Mouse (Mus musculus) left cerebral cortex, adult 9 months (tissue): Measurements from ENCODE around the gene Dtnb.

Source experiments
- DNase-seq, 2 experiments: peaks; one replicate each; pipeline ENCODE4 v3.0.0; 2022; ENCODE audit warnings: low spot score in 2 of 2

The Dtnb gene

DNA sequence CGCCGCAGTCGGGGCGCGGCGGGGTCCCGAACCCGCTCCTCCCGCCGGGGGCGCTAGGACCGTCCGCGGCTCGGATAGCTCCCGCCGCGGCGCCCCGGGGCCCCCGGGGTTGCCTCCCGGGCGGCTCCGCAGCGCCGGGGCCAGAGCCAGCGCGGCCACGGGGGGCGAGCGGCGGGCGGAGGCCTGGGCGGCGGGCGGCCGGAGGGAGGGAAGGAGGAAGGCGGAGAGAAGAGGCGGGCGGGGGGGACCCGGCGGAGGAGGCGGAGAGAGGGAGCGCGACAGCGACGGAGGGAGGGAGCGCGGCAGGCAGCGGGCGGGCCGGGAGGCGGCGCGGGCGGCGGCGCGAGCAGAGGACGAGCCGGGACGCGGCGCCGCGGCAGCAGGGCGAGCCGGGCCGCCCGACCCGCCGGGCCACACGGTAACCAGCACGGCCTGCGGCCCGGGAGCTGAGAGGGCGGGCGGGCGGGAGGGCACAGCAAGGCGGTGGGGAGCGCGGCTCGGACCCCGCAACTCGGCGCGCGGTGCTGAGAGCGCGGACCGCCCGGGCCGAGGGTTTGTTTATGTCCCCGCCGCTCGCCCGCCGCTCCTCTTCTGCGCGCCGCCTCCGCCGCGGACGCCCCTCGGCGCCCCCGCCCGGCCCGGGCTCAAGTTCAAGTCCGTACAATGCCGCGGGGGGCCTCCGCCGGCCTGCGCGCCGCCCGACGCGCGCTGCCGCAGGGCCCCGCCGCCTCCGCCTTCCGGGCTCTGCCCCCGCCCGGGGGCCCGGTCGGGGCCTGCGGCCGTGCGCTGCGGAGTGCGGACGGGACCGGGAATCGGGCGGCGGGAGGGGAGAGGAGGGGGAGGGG, 234.7 kb downstream of the Dtnb start:
- no peak for DNase-seq

- DNase-seq, result no peak
Observed at GRCm38 (mm10) chr12:3807548-3808395, 235.6 kb downstream of the Dtnb start.

DNA sequence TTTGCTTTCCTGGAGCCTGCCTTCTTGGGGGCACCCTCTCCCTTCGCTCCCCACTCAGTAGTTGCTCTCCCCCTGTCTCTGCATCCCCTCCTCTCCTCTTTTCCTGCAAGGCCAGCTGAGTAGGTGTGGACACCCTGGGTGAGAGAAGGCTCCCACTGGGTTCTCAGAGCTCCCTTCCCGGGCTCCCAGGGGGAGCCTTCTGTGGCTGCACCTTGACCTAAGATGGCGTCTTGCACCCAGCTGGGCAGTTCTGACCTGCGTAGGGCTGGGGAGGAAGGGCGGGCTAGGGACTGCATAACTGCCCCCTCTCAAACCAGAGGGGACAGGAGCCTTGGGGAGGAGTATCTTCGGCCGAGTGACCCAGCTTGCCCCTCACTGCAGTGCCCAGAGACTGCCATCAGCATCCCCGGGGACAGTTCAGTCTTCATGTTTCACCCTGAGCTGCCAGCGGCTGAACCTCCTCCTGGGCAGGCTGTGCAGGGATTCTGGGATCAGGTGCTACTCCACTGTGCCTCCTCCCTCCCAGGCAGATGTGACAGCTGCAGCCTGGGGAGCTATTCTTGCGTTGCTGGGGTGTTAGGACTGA, 236.3 kb downstream of the Dtnb start:
- DNase-seq, result no peak

DNA sequence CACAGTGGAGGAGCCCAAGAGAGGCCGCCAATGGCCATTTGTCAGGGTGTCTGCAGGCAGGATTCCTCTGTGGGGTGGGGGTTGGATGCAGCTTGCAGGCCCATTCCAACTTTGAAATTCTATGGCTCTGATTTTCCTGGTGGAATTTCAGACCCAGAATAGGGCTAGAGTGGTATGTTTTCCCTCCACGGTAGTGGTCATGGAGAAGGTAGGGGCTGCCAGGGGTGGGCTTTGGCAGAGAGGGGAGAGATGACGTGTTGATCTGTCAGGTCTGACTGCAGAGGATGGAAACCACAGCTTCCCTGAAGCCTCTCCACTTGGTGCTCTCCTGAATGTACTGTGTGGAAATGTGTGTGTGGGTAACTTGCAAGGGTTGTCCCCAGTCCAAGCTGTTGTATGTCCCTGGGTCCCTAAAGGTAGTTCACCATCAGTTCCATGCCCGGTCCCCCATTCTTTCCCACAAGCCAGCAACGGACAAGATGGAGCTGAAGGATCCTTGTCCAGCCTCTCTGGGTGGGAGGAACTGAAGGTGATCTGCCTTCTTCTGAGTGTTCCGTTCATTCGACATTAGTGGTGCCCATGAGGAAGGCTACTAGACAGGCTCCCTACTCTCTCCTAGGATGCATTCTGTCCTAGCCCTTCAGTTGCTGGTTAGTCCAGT, 237.5 kb downstream of the Dtnb start:
- DNase-seq, result no peak

DNA sequence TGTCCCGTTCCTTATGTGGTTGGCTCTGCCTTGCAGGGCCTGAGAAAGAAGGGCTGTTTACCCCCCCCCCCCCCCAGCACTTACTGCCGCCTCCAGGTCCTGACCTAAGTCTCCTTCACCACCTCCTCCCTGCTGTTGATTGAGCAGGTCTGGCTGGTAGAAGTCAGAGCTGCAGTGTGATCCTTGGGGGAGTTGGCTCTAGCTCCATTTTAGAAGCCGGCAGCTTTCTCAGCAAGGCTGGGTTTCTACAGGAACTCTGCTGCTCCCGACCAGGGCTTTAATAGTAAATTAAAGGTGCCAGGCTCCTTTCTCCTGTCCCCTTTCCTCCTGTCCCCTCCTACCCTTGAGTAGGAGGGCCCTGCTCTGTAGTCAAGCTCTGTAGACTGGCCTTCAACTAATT, 238.3 kb downstream of the Dtnb start:
- DNase-seq, result no peak

DNA sequence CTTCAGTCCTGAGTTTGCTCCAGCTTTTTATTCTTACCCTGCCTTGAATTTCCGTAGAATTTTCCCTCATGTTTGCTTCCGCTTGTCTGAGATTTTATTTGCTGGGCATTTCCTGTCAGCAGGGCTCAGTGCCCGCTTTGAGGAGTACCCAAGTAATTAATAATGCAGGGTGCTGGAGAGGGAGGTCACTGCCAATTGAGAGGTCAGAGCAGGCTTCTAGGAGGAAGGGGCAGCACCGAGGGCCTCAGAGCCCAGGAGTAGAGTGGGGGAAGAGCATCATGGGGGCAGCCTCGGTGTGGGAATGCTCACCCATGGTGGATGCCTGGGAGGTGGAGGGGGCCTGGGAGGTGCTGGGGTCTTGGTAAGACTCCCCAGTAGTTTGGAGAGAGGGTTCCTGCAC, 239.4 kb downstream of the Dtnb start:
- DNase-seq, result no peak

DNA sequence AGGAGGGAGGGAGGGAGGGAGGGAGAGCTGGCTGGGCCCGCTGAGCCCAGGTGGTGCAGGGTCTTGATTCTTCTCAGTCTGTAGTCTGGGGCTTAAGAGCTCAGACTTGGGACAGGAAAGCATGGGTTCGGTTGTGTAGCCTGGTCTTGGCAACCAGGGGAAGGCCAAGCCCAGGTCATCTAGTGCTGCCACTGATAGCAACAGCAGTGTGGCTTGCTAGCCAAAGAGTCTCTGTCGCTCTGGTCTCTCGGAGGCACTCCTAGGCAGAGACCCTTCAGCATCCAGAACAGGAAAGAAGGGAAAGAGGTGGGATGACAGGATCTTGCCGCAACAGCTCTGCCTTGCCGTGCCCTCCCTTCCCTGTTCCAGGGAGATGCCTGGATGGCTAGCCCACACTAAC, 240.1 kb downstream of the Dtnb start:
- no peak for DNase-seq

GRCm38 (mm10) chr12:3813138-3813537, 241.0 kb downstream of the Dtnb start:
- no peak for DNase-seq

- DNase-seq, result no peak
Observed at GRCm38 (mm10) chr12:3815386-3815785, 243.2 kb downstream of the Dtnb start.

DNA sequence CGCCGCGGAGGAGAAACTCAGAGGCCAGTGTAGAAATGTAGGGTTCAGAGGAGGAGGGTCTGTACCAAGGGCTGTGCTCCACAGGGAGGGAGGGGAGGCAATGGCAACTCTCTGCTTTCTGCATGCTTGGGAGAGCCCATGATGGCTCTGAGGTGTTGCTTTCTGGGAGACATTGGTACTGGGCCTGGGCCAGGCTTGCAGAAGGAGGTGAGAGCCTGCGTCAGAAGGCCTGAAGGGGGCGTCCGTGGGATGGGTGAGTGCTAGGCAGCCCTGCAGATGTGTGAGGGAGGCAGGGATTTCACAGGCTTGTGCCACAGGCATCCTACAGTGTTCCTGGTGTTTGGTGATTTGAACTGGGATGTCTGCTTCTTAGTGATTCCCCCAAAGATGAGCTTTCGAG, 244.9 kb downstream of the Dtnb start:
- peak in 1 of 2 experiments; percentile 76 for DNase-seq

DNA sequence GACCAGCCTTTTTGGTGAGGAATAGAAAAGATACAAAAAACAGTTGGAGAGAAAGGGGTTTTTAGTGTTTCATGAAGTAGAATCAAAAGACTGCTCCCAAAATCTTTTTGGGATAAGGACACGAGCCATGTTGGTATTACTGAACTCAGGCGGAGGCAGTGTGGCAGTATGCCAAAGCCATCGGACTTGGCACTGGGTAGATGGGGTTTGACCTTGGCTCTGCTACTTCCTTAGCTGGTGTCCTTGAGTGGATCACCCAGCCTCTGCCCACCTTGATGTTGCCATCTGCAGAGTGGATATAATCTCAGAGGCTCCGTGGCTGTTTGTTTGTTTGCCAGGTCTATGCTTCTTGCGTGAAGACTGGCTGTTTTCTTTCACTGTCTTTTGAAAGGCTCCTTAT, 245.4 kb downstream of the Dtnb start:
- DNase-seq, result no peak

DNA sequence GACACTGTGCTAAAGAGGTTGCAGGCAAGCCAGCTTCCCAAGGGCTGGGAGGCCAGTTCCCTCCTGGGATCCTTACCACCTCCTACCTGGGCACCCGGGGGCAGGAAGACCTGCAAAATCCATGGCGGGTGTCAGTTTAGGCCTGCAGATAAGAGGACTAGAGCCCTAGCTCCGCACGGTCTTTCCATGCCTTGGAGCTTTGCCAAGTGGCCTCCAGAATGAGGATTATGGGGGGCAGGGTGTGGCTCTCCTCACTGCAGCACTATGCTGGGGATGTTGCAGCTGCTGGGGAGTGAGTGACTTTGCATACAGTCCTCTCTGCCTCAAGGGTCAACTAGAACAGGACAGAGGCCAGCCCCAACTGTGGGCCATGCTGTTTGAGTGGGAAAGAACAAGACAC, 247.7 kb downstream of the Dtnb start:
- DNase-seq, result no peak

DNA sequence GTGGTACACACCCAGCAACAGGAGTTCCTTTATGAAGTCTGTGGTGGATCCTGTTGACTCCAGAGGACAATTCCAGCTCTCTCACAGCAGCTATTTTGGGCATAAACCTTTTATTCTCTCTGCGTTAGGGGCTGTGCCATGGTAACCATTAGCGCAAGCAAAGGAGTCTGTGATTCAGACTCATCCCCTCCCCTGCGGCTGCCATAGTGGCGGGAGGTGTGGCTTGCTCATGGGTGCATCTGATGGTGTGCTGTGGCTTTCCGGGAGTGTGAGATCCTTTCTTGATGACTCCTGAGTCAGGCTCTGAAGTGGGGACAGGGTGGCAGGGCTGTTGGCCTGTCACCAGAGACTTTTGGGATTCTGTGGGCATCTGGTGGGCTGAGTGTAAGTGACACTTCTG, 251.2 kb downstream of the Dtnb start:
- peak; percentile 70 to 71 for DNase-seq

DNA sequence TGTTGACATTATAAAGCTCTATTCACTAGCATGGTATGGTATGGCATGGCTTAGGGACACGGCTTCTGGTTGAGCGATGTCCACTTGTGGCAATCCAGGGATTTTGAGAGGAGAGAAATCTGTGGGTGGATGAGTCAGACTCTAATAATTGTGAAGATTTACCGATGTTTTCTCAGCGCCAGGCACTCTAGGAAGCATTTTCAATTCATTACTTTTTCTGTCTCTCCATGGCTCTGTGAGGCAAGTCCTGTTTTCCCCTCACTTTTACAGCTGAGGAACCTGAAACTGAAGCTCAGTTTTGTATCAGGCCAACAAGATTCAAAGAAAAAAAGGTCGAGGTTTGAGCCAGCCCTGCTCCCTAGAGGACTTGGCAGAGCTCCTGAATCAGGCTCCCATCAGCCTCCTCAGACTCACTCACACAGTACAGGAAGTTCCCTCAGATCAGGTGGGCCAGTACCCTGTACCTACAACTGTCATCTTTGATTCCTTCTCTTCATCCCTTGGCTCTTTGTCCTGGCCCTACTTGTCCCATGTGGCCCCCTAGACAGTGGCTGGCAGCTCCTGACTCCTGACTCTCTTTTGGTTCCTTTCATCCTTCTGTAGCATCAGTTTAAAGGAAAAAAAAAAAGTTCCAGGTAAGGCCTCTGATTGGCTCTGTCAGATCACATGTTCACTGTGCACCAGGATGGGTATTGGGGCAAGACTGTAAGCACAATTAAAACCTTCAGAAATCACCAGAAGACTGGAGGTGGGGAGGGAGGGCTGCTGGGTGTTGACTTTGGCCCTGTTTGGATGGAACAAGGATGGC, 252.9 kb downstream of the Dtnb start:
- no peak for DNase-seq

DNA sequence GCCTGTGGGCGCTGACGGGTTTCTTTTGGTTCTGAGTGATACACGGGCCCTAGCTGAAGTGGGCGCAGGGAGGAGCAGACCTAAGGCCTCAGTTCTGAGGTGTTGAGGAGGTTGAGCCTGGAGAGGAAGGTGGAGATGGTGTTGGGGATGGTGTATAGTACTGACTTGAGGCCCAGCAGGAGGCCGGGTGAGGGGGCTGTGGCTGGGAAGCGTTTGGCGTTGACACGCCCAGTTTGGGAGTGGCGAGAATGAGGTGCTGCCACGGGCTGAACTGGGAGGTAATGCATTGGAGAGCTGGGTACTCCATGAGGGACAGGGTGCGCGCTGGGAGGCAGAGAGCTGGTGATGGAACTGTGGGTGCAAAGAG, 253.5 kb downstream of the Dtnb start:
- no peak for DNase-seq

GRCm38 (mm10) chr12:3827771-3828170, 255.6 kb downstream of the Dtnb start:
- peak in 1 of 2 experiments; percentile 3 for DNase-seq
